Mouse (Mus musculus) T-cell, adult 2 months (primary cell): ENCODE measurements around the gene Nav3.

Experiments
- DNase-seq: peaks from one replicate; pipeline ENCODE4 v3.0.0; 2022; ENCODE audit warnings: low spot score

Gene Nav3

GRCm38 (mm10) chr10:109806782-109807493 is 649.1 kb downstream of the Nav3 start:
- DNase-seq: no peak

DNA sequence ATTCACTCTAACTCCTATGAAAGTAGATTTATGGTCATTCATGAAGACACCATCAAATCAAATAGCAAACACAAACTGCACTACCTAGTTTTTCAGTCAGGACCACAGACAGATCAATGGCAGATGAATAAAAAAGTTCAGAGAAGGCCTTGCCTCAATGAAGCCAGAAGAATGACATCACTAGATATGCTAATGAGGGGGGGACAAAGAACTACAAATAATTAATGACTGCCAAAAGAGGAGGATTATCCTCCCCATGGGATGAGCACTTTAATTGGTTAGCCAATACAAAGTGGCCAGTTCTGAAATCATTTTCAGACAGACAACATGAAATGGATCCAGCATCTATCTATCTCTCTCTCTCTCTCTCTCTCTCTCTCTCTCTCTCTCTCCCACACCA is 652.6 kb downstream of the Nav3 start:
- DNase-seq: no peak

DNA sequence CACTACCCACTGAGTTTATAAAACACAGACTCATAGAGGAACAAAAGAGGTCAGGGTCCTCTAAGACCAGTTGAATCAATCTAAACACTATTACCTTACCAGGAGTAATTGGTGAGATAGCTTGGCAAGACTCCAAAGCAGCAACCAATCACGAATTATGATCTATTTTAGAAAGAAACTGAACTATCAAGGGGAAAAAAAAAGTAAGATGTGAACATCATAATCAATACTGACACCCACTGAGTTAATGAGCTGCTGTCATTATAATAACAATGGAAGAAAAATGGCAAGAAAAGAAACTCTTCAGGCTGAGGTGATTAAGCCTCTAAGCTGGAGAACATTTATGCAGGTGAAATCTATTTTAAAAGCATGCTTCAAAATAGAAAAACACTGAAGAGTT is 653.8 kb downstream of the Nav3 start:
- no peak for DNase-seq

DNA sequence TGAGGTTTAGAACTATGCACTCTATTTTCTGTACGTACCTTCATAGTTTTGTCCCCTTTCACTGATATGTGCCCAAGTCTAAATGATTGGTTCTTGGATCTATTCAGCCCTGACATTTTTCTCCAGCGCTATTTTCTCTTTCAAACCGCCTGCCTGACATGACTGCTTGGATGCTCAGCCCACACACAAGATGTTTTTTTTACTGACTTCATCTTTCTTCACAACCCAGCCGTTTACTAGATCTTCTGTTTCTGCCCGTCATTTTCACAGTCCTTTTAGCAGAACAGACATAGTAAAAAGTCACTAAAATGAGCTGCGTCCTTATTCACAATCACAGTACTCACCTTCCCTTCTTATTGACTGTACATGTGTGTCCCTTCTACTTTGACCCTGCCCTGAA is 656.8 kb downstream of the Nav3 start:
- DNase-seq: no peak

GRCm38 (mm10) chr10:109796981-109797380 is 659.0 kb downstream of the Nav3 start:
- no peak for DNase-seq

DNA sequence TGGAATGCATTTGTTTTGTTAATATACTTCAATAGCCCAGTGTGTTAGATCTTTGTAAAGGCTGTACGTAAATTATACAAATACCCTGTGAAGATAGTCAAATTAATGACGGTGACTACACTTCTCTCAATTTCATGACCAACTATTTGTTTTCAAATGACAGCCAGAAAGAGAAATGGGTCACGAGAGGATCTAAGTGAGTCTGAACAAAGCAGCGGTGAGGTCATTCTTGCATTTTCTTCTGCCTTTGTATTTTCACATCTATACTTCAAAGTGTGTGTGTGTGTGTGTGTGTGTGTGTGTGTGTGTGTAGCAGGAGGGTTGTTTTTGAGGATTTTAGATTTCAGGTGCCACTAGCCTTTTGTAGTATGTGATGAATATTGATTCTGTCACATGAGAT is 662.5 kb downstream of the Nav3 start:
- DNase-seq: no peak

DNA sequence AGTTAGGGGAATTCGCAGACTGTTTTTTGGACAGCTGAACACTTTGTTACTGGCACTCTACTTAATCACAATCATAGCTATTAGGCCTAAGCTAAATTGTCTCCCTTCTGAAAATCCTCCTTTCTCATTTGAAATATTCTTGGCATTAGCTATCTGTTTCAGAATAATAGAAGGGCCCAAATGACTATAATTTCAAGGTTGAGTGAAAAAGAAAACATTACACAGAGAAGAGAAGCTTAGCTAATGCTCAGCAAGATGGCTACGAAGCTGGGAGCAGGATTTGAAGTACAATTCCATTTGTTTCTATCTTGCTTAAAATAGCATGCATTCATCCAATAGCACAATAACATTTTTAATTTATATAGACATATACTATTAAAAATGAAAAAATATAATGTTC is 667.3 kb downstream of the Nav3 start:
- no peak for DNase-seq

DNA sequence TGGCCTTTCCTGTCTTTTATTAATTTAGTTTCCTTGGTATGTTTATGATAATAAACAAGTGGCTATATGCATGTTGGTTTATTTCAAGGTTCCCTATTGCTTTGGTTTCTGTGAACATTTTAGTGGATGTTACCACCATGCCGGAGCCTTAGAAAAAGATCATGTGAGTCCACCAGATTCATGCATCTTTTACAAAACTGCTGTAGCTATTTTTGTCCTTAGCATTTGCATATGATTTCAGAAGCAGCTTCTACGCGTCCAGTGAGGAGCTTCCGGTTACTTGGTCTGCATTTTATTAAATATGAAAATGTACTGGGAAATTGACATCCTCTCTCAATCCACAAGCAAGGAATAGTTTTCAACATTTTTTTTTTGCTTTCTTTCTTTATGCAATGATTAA is 676.9 kb downstream of the Nav3 start:
- no peak for DNase-seq

- no peak for DNase-seq
Measured at GRCm38 (mm10) chr10:109769092-109769491, 686.9 kb downstream of the Nav3 start.

GRCm38 (mm10) chr10:109765650-109766049 is 690.4 kb downstream of the Nav3 start:
- no peak for DNase-seq

- no peak for DNase-seq
Measured at GRCm38 (mm10) chr10:109764412-109765101, 691.4 kb downstream of the Nav3 start.

DNA sequence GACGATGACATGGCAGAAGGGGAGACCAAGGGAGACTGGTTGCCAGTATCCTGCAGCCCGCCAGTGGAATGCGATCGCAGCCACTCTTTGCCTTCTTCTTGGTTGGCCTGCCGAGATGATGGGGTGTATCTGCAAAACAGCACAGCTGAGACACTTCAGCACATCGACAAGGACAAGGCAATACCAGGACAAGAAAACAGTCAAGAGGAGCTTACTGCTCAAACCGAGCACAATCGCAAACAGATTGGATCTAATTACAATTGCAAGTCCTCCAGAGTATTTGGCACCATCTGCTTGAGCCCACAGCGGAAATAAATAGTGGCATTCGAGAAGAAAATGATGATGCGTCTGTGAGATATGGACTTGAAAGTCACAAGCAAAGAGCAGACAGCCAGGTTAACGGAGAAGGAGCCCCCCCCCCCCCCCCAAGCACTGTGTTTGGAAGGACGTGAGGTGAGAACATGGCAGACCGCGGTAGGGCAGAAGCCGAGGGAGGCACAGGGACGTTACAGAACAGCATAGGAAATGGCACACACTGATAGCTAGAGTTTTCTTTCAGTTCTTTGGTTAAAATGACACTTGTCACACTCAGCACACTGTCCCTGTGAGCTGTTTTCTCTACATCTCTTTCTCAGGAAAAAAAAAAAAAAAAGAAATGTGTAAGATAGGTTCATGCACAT is 696.9 kb downstream of the Nav3 start:
- no peak for DNase-seq

DNA sequence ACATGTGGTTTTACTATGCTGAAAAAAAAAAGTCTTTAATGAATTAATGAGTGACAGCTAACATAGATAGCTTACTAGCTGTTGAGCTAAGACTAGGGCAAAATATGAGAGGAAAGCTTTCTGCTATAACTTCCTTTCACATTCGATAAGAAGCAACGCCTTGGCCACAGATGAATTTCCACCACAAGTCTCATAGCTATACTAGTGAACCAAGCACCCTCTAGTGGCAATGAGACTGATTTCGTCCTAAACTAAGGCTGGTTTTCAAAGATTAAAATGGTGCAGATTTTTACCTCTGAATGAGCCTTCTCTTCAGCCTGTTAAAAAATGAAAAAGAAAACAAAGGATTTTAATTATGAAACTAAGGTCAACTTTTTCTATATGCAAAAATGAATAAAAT is 709.1 kb downstream of the Nav3 start:
- DNase-seq: no peak

- no peak for DNase-seq
Measured at GRCm38 (mm10) chr10:109741664-109742063, 714.3 kb downstream of the Nav3 start.

- DNase-seq: no peak
Measured at GRCm38 (mm10) chr10:109740326-109740725, 715.7 kb downstream of the Nav3 start.

DNA sequence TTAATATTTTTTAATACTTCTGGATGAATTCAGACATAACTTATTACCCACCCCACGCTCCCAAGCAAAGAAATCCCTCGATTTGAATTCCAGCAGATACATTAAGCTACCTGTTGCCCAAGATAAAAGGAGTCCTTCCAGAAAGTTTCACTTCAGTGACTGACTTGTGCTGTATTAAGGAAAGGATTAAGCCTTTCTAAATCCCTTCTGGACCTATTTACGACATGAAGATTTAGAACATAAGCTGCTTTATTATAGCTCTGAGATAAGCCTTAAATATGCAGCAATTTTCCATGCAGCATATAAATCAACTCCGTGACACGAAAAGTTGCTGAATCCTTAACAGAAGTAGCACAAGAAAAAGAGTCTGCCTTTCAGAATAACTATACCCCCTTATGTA is 732.4 kb downstream of the Nav3 start:
- no peak for DNase-seq

DNA sequence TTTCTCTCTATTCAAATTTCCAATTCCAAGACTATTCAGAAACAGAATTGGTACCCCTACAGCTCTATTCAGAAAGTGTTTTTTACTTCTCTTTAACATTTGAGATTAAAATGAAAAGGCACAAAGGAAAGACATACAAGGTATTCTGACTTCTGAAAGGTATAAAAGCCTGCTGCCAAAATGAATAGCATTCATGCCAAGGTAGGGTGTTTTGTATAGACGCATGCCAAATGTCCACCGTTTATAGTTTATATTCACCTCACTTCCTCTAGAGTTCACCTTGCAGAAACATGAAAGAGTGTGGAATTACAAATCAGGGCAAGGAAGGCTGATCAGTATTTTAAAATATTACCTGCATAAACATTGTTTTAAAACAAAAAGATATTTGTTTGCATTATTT is 737.2 kb downstream of the Nav3 start:
- DNase-seq: no peak

DNA sequence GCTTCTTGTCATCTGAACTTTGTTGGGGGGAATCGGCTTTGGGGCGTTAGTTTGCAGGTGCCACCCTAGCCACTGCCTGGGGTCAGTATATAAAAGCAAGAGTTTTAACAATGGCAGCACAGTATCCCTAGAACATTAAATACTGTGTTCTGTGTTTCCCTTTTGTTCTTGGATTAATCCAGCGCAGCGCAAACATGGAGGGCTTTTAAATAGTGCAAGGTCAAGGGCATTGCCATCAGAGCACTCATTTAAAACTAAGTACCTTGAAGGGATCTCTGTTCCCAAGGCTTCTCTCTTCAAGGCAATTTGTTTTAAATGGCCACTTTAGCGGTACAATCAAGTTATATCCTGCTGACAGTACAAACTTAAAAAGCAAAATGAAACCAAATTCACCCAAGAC is 737.6 kb downstream of the Nav3 start:
- DNase-seq: no peak

- DNase-seq: no peak
Measured at GRCm38 (mm10) chr10:109713001-109713400, 743.0 kb downstream of the Nav3 start.

DNA sequence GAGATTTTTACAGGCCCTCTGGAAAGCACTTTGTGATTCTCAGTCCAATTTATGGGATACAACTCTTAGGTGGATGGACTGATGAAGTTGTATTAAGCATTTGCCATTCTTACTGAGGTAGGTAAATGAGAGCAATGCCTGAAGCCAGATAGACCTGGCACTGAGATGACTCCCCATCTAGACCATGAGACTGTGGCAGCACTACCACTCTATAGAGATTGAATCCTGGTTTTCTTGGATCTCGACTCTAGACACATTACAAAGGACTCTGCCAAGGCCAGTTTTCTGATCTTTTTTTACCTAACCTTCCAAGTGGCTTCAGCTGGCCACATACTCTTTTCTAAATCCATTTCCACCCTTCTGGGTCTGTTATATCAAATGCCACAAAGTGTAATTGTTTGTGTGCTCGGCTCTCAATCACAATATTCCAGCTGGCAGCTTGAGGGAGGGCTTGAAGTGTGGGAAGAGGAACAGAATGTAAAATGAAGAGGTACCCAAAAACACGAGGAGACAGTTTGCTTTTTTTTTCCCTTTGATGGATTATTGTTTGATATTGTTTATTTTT is 756.2 kb downstream of the Nav3 start:
- no peak for DNase-seq

DNA sequence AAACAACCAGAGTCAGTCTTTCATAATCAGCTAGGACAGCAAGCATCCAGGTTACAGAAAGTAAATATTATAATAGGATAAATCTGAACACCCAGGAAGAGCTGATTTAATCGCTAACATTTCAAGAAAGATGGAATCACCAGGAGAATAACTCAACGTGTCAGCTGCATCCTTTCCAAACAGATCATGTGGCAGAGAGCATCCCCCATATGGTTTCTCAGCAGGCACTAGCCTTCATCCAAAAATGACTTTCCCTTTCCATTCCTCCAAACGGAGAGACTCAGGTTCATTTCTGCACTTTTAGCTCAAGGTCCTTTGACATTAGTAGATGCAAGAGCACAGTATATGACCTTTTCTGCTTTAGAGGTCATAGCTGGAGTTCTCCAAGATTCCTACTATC is 765.4 kb downstream of the Nav3 start:
- no peak for DNase-seq

DNA sequence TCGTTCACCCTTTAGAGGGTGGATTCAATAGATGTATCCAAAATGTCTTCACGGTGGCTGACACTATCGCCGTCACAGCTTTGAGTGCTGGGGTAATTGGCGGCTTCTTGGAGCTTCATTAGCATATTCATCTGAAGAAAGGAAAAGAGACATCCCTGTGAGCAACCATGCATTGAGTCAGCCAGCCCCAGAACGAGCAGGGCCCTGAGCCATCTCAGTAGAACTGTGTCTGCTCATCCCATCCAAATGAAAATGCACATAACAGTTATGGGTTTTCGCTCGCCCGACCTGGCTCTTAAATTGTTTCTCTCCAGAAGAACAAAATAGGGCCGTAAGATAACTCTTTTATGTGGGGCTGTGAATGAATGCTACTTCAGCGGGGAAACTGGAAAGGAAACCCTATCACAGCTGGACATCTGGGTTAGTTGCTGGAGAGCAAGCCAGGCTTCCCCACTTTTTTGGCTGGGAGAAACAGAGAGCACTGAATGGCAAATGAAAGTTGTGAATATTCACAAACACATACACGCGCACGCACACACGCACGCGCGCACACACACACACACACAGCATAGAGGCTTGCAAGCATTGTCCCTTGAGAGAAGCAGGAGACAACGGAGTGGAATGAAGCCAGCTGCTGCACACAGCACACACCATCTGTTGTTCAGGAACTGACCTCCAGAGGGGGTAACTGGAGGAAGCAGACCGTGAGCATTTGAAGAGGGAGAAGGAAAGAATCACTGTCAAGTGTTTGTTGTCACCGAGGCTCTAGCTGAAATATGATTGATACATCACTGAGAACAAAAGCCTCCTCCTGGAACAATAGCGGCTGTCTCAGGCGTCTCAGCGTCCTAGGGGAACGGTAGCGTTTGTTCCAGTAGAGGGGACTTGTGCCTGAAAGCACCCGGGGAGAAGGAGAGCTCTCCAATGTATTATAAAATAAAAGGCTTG is 771.6 kb downstream of the Nav3 start:
- no peak for DNase-seq
